Mouse (Mus musculus) gastrocnemius, postnatal 14 days (tissue): ENCODE data around the gene 1810046K07Rik. TPM values are rescaled to one million over a fixed set of nuclear protein-coding genes. Genes with fewer than 3 reads are reported as not detected.

Source experiments
- total RNA-seq, 2 experiments: library from RNA; stranded (reverse); gene quantifications; 2 replicates each; pipeline ENCODE4 v1.2.3; 2021

Gene 1810046K07Rik
- total RNA-seq, 2 experiments from 2014 or later, result not detected

Other genes with a start within 250 kb of the 1810046K07Rik start
- not detected for gene 4833427G06Rik, start 226.8 kb downstream of the 1810046K07Rik start, total RNA-seq
- not detected for gene Gm32742, start 163.4 kb downstream of the 1810046K07Rik start, total RNA-seq
- under 1 TPM; 0.11 to 0.16 TPM for gene Pou2af1, start 115.2 kb downstream of the 1810046K07Rik start, total RNA-seq
- gene Colca2, start 50.3 kb downstream of the 1810046K07Rik start, total RNA-seq, result under 1 TPM; 0.47 to 0.59 TPM